Mouse (Mus musculus) spleen, postnatal 4 days (tissue): ENCODE data around the gene Adam33.

Experiments
- DNase-seq, 2 experiments: peaks; one replicate each; pipeline ENCODE4 v3.0.0; 2022; ENCODE audit warnings: low spot score in 2 of 2

Gene Adam33

DNA sequence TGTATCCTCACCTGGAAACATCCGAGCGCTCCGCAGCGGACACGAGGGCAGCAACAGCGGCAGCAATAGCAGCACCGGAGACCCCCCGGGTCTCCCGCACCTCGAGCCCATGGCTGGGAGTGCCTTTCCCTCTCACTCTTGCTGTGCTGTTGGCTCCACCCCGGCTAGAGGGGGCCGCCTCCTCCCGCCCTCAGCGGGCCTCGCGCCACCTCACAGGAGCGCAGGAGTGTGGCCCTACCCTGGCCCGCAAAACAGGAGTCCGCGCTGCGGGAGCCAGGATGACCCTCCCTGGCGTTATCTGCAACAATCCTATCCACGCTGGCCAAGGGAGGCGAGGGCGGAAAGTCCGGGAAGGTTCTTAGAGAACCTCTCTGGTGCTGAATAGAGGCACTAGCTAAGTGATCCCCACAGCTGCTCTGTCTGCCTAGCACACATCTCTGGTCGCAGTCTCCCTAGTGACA, at the start of gene Adam33:
TSS of gene Adam33 (minus strand) at position 411 of the 461 bp plus-strand sequence.
- DNase-seq: no peak

DNA sequence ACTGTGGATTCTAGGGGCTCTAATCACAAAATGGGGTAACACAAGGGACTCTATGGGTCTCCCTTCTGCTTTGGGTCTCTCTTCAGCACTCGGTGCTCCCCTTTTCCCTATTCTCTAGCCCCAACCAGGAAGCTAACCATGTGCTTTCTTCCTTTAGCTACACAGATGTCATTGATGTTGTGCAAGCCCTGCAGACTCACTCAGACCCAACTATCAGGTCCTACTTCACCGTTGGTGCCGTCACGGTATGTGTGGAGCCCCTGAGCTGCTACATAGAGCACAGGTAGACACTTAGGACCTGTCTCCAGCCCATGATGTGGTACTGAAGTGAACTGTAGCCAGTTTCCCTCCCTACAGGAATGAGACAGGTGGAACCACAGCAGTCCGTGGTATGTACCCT, 42.4 kb upstream of the Adam33 start:
- DNase-seq: peak in 1 of 2 experiments; percentile 55

DNA sequence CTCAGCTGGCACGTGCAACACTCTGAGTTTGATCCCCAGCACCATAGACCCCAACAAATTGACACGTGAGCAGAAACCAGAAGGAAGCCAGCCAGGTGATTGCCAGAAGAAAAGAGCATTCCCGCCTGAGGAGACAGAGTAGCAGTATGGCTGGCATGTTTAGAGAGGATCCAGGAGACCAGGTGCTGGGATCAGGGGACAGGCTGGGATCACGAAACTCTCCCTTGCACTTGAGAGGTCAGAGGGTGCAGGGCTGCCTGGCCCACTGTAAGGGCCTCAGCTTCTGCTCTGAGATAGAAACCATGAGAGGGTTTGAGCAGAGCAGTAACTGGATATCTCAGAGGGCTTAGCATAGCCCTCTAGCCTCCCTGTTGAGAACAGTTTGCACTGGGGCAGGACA, 41.4 kb upstream of the Adam33 start:
- DNase-seq: peak in 1 of 2 experiments; percentile 50

DNA sequence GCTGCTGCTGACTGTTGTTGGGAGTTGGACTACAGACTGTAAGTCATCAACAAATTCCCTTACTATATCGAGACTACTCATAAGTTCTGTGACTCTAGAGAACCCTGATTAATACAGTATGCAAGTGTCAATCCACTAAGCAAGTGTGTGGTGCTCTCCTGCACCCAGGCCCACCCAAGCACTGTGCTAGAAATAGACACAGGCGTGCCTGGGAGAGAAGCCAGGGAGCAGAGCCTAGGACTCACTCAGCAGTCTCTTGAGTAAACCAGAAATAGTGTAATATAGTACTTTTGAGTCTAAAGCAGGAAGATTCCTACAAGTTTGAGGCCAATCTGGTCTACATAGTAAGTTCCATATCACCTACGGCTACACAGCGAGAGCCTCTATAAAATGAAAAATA, 40.4 kb upstream of the Adam33 start:
- no peak for DNase-seq

DNA sequence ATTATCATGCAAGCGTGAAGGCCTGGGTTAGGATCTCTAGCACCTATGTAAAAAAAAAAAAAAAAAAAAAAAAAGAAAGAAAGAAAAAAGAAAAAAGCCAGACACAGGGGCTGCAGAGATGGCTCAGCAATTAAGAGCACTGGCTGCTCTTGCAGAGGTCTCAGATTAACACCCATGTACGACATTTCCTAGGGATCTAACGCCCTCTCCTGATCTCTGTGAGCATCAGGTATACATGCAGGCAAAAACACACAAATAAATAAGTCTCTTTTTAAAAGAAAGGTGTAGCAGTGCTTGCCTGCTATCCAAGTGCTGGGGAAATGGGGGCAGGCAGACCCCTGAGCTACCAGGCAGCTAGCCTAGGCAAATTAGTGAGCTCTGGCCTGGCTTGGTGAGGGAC, 37.9 kb upstream of the Adam33 start:
- peak in 1 of 2 experiments; percentile 51 for DNase-seq

DNA sequence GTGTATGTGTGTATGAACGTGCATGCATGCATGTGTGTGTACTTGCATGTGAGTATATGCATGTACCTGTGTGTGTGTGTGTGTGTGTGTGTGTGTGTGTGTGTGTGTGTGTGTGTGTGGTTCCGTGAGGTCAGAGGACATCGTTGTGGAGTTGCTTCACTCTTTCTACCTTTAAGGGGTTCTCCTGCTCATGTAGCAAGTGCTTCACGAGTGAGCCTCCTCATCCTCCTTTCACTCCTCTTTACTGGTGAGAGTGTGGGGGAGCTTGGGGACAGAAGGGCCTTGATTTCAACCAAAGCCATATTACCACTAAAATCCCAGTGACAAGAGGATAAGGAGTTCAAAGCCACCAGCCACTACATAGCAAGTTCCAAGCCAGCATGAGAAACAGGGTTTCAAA, 33.5 kb upstream of the Adam33 start:
- DNase-seq: peak in 1 of 2 experiments; percentile 52

DNA sequence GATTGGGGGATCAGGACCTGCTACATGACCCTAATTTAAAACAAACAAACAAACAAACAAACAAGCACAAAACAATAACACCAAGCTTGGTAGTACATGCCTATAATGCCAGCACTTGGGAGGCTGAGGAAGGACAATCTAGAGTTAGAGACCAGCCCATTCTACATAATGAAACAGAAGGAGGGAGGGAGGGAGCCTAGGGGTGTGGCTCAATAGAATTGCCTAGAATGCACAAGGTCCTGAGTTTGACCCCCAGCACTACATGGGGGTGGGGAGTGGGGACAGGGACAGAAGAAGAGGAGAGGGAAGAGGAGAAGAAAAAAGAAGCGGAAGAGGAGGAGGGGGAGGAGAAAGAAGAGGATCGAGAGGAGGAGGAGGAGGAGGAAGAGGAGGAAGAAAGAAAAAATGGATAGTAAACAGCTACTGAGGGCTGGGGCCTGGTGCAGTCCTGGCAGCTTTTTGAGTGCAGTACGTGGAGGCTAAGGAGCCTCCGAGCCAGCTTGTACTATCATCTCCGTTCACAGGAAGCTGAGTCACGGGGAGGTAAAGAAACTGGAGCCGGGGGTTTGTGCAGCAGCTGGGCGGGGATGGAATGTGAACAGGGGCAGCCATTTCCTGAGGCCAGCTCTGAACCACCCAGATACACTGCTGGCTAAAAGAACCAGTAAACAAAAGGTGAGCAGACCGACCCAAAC, 32.6 kb upstream of the Adam33 start:
- DNase-seq: peak; percentile 51 to 71

DNA sequence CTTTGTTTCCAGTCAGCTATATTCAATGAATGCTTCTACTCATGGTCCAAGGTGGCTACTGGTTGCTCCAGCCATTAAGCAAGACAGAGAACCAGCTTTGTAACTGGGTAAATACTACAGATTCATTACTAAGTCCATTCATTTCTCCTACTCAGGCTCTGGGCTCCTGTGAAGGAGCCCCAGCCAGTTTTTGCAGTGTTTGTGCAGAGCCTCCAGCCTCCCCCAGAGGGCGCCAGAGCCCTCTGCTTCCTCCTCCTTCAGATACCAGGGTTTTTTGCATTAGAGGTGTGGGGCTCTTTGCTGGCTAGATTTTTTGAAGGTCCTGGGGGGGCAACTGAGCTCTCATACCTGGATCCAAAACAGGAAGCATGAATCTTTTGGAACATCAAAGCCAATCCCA, 31.2 kb upstream of the Adam33 start:
- peak; percentile 79 to 91 for DNase-seq

DNA sequence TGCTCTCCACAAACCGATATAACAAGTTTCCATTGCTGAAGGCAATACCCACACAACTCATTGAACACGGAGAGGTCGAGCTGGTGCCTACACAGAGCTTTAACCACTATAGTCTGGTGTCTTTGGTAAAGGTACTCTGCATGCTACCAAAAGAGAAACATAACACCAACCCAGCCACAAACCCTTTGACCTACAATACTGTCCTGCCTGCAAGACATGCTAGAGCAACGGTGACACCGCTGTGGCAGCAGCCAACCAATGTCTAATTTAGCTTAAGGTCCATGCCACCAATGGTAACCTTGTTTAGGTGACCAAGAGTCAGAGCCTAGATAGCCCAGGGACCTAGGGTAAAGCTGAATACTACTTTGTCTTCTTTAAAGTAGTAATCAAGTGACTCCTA, 30.0 kb upstream of the Adam33 start:
- DNase-seq: peak in 1 of 2 experiments; percentile 51

DNA sequence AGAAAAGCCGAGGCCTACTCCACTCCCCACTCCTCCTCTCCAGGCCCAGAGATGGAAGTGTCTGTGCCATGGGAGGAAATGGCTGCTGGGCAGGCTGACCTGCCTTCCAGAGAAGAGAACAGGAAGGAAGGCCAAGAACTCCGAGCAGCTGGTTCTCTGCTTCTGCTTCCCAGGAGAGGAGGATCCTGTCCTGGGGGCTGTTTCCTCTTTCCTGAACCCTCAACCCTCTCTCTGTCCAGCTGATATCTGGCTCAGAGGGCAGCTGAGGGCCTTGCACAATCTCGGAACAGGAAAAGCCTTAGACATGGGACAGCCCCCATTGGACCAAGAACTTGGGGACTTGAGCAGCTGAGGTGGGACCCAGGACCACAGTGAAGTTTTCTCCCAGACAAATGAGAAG, 27.2 kb upstream of the Adam33 start:
- no peak for DNase-seq

DNA sequence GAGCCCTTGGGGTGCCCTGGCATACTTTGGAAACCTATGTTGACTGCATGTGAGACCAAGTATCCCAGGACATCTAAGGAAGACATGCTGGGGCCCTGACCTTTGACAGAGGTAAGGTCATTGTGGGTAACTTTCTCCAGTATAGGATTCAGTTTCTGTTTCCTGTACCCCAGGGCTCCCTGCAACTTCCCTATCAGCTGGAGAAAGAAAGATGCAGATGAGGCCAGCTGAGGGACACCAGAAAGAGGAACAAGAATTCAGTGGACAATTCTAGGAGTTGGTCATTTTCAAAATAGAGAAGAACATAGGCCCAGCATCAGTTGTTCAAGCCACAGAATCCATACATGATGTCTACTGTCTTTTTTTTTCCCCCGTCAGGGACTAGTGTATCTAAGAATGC, 26.0 kb upstream of the Adam33 start:
- DNase-seq: no peak

DNA sequence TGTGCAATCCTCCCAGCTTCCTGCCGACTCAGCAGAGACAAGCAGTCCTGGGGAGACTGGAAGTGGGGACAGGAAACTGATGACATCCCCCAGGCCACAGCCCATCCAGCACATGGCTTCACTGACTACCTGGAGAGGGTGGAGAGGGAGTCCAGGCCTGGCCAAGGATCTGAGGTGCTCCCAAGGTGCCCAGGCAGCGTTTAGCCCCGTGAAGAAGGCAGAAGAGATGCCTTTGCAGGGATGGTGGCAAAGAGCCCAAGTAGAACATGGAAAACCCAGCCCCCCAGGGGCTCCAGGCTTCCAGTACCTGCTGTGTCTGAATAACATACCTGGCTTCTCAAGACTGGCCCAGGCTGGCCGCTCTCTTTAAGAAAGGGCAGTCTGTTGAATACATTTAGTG, 25.0 kb upstream of the Adam33 start:
- DNase-seq: no peak

DNA sequence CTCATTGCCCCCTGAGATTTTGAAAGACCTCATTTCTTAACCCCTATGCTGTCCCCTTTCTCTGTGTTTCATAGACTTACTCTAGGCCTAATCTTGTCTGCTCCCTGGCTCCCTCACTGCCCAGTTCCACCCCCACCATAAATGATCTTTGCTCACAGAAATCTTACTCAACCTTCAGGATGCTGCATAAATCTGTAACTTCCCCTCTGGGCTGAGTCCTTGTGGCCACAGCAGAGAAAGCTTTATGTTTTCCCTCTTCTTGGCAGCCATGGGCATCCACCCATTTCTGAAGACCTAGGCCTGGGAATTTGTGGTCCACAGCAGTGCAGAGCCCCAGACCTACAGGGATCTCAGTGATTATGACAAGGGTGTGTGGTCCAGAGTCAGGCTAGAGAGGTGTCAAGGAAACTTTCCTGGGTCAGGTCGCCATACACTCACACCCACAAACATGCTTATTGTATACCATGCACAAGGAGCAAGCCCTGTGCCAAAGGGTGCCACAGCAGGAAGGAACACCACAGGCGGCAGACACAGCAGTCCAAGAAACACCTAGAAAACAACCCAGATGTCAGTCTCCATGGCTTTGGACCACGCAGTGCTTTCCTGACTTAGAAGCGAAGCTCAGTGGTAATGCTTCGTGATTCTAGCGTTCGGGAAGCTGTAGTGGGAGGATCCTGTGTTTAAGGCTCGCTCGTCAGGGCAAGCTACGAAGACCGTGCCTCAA, 23.2 kb upstream of the Adam33 start, which contains the start of gene Siglec1:
TSS of gene Siglec1 (minus strand) at position 99 of the 724 bp plus-strand sequence.
- no peak for DNase-seq

DNA sequence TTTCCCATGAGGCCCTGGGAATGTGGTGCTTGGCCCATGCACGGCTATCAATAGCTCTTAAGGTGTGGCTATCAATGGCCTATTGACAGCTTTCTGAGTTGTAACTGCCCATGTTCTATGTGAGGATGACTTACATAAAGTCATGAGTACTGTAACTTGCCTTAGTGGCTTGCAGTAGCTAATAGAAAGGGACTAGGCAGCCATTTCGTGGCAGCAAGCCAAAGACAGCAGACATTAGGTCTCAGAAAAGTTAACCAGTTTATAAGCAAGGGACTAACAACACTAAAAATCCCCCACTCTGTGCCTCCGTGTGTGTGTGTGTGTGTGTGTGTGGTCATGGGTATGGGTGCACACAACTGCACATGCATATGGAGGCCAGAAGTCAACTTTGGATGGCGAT, 20.6 kb upstream of the Adam33 start:
- DNase-seq: no peak

DNA sequence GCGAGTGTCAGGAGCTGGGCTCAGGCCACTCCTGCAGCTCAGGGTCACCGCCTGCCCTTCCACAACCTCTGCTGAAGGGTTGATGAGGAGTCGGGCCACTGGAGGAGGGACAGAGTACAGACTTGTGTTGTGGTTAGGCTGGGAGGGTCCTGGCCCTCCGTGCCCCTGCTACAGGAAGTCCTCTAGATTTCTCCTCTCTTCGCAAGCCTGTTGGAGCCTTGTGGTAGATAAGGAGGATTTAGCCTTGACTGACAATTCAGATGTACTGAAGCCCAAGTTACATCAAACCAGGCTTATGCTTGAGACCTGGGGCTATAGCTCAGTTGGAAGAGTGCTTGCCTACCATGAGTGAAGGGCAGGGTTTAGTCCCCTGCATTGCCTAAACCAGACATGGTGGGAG, 16.9 kb upstream of the Adam33 start:
- no peak for DNase-seq

DNA sequence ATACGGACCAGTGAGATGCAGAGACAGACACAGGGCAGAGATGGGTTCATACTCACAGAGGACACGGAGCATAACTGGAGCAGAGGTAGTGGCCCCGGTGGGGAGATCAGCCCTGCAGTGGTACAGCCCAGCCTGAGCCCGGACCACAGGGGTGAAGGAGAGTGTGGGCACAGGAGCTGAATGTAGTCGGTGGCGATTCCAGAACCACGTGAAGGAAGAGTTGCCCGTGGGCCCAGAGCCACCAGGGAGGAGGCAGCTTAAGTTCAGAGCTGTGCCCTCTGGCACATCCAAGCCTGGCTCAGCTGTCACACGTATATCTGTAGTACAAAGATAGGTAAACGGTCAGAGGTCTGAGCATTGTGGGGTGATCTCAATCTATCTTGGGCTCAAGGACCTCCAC, 8.9 kb upstream of the Adam33 start:
- no peak for DNase-seq

DNA sequence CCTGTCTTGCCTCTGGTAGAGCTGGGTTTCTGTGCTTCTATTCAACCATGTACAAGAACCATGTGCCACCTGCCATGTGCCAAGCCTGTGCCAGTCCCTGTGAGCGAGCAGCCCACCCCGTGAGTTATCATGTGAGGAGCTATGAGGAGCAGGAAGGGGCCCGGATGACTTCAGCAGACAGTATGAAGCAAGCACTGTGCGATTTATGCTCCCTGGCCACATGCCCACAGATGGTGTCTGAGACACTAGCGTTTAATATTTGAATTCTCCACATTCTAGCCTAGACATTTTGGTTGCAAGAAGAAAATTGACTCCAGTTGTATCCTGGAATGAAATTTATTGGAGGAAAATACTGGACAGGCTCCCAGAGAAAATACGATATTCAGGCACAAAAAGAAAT, 3.9 kb upstream of the Adam33 start:
- DNase-seq: no peak

DNA sequence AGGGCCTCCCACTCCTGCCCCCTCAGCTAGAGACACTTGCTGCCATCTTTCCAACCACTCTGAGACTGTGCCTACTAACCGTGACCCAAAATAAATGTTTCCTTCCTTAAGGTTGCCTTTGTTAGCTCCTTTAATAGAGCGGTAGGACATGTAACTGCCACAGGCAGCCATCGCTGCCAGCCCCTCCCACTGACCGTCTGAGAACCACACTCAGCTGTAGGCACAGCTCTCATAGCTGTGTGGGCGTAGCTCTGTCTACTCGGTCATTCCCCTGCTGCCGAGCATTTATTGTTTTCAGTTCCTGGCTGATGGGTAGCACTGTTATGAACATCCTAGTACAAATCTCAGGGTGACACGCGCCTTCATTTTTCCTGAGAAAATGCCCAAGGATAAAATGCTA, 2.7 kb upstream of the Adam33 start:
- DNase-seq: no peak

DNA sequence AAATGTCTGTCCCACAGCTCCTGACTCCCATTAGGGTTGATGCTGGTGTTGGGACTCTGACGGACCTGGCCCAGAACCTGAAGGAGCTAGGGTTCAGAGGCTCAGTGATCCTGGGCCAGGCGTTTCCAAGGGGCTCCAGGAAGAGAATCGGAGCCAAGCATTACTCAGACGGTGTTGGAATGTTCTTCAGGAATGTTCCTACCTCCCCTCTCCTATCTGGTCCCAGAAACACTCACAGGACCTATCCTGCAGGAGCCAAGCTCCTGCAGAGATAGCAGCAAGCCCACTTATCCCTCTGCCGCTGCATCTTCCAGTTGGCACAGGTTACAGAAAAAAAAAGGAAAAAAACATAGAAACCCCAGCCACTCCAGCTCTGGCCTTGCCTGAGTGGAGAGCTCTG, 2.0 kb downstream of the Adam33 start:
- DNase-seq: no peak

DNA sequence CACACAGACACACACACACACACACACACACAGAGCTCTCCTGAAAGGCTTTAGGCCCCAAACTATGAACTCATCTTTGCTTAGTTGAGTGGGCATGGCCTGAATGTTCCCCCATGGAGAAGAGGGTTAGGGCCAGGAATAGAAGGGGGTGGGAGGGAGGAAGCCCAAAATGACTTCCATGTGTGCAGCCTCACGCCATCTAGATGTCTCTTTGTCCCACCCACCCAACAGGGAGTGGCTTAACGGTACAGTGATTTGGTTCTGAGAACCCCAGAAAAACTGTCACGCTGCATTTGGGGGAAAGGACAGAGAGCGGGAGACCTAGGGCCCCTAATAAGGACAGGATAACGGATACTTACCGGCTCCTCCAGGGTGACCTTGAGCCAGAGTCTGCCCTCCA, 2.8 kb downstream of the Adam33 start:
- DNase-seq: no peak

DNA sequence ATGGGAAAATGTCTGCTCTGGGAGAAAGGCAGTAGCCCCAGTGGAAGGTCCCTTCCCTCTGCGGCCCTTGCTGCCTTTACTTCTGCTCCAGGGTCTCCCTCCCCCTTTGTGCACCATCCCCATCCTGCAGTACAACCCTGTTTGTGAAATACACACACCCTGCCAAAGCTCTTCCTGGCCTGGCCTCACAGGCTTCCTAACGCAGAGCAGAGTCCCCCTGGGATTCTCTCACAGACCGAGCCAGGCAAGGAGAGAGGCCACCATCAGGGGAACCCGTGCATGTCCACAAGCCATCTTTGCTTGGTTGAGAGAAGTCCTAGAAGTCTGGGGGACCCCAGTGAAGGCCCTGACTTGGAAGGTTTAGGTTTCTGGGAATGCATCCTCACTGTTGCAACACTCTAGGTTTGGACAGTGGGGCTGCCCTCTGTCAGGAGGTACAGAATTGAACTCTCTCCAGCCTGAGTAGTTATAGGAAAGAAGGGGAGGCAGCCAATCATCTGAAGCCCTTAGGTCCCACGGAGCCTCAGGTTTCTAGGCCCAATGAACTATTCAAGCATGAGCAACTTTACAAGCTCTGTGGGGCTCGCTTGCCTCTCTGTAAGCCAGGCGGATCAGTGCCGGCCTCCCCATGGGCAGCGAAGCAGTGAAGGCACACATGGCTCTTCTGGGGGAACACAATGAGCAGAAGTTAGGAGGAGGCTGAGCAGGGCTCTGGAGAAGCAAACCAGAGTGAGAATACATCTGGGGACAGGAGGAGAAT, 3.7 kb downstream of the Adam33 start:
- DNase-seq: no peak

DNA sequence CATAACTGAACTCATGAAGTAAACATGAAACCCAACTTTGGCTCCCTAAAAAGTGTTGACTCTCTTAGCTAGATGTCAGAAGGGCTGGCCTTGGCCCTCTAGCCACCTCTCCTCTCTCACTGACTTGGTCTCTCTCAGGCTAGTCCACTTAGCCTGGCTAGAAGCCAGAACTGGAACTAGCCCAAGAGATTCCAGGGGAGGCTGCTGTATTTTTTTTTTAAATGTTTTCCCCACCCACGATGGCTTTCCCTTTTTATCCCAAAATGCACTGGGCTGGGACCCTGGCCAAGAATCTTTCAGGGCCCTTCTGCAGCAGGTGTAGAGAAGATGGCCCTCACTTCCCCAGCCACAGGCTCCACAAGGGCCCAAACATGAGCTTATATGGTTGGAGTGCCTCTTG, 4.2 kb downstream of the Adam33 start:
- no peak for DNase-seq

DNA sequence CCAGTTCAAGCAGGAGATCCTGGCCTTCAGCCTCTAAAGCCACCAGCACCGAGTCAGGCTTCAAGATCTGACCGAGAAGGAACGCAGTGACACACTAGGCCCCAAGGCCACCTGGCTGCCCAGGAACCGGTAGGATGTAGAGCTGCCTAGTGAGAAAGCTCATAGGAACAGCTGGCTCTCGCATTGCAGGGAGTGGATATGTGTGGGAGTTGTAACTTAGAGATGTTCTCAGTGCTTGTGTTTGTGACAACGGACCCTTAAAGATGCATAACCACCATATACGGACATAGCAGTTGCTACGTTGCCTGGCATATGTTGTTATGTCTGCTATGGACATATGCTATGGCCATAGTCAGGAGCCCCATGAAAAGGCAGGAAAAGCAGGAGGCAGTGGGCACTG, 4.9 kb downstream of the Adam33 start:
- no peak for DNase-seq
